Mouse (Mus musculus): ENCODE measurements around the gene Ubap2l. TPM values are rescaled to one million over a fixed set of nuclear protein-coding genes. Genes with fewer than 3 reads are reported as not detected.

Gene Ubap2l
- polyA plus RNA-seq, 1 experiment from 2014 or later, result 201 TPM

DNA sequence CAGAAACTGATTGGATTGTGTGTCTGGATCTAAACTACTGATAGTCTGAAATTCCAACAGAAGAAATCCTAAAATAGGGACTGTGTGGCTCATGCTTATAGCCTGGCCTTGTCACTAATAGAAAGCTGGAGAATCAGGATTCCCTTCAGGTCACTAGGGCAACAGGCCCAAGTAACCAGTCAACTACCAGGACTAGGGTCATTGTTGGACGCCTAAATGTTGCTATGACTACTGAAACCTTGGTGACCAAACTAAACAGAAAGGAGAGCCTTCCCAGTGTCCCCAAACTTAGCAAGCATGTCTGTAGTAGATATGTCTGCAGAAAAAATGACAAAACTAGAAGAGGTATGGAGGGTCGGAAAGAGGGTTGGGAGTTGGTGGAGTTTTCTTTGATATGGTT, 10.1 kb upstream of the Ubap2l start:
- Histone ChIP-seq H3K27ac (no peak overlapping the region), H3K4me2 (replicated peaks) (no peak overlapping the region), H3K9me3 (replicated peaks) (no peaks in the 10 kb centered on the region), H3K27me3 (no peaks in the 10 kb centered on the region), H3K36me3 (peaks cover 52% of the 10 kb centered on the region), H3K4me3 (no peak overlapping the region), H3K9ac (no peak overlapping the region), H3K4me1 (no peaks in the 10 kb centered on the region)
- ATAC-seq (ENCODE audit: low FRiP score), result no peak
- WGBS, result 60% methylated on average over 2 of the region's 2 CpGs

DNA sequence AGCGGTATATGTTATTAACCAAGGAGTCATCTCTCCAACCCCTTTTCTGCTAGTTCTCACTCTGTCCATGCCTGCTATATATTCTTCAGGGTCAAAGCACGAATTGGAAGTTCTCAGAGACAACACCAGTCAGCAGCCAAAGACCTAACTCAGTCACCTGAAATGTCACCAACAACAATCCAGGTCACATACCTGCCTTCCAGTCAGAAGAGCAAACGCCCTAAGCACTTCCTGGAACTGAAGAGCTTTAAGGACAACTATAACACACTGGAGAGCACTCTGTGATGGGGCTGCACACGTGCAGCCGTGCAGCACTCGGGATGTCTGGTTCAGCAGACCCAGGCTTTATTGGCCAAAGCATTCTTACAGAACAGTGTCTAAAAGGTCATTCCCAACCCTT, 9.1 kb upstream of the Ubap2l start:
- Histone ChIP-seq H3K27ac (no peak overlapping the region), H3K4me2 (replicated peaks) (no peak overlapping the region), H3K4me3 (no peak overlapping the region), H3K27me3 (no peaks in the 10 kb centered on the region), H3K9ac (no peak overlapping the region), H3K36me3 (peaks cover 62% of the 10 kb centered on the region), H3K9me3 (replicated peaks) (no peaks in the 10 kb centered on the region), H3K4me1 (no peaks in the 10 kb centered on the region)
- no peak for ATAC-seq (ENCODE audit: low FRiP score)
- 97% methylated on average over 6 of the region's 6 CpGs for WGBS

DNA sequence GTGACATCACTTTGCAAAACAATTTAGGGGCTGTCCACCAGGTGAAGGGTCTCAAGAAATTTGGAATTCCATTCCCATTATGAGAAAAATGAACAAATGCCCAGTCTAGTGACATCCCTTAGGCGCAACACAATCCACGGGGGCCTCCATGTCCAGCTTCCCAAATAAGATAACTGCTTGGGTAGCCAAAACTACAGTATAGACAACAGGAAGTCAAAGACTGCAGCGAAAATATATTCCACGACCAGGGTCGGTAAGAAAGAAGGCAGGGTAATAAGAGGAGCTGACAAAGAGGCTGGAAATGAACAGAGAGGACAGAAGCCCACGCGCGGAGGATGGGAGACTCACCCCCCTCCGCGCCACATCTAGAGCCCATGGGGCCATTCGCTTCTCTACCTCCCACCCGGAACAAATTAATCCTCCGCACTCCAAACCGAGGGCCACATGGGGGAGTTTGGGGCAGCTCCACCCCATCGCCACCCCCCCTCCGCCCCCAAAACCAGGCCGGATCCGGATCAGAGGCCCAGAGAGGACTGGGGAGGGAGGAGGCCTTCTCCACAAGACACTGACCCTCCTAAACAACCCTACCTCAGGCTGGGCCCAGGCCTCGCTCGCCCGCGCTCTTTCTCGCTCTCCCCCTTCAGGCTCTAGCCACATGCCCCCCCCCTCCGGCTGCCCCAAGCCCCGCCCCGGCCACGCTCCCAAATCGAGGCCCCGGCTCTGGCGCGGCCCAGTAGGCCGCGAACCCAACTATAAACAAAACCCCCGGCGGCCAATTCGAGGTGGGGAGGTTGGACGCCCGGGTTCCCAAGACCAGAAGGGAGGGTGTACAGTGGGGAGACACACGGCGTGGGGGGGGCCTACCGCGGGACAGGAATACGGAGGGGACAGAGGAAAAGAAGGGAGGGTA, 732 bp downstream of the Ubap2l start, which contains the start of gene 4933434E20Rik:
Gene 4933434E20Rik (plus strand): TSS at position 196 of the 910 bp plus-strand sequence.
- Histone ChIP-seq H3K27ac (peak within 1 kb of the TSS; percentile 95), H3K9ac (peak within 1 kb of the TSS; percentile 98), H3K4me1 (peaks cover 27% of the 10 kb centered on the region), H3K9me3 (replicated peaks) (no peaks in the 10 kb centered on the region), H3K4me2 (replicated peaks) (peak within 1 kb of the TSS; percentile 71), H3K36me3 (peaks cover 28% of the 10 kb centered on the region), H3K4me3 (peak within 1 kb of the TSS; percentile 89), H3K27me3 (no peaks in the 10 kb centered on the region)
- peak; percentile 79 for ATAC-seq (ENCODE audit: low FRiP score)
- WGBS, result under 1% methylated on average over 43 of the region's 43 CpGs

DNA sequence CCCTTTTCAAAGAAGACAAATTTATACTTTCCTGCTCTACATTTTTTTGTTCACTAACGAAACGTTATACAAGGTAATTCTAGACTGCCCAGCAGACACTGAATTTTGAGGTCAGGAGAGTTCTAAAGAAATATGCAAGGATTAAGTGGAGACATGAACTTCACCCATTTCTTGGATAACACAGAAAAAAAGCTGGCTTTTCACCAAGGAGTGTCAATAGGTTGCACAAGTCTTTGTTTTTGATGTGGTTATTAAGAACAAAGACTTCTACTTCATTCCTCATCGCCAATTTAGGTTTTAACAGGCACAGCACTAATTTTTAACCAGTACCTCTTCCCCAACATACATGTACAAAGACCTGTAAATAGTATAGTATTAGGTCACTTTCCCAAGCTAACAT, 2.7 kb downstream of the Ubap2l start:
- no peak for ATAC-seq (ENCODE audit: low FRiP score)
- 75% methylated on average over 3 of the region's 3 CpGs for WGBS
- no peak overlapping the region for H3K27ac ChIP-seq

DNA sequence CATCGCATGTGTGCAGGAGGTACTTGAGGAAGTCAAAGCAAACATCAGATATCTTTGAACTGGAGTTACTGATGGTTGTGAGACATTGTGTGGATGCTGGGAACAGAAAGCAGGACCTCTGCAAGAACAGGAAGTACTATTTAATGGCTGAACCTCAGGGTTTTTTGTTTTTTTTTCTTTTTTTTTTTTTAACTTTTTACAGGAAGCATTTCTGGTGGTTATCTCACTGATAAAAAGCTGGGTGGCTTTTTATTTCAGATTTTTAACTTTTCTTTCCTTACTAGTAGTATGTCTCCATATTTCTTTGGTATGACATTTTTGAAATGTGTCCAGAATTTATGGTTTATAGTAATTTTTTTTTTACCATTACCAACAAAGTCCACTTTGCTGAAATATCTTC, 16.2 kb downstream of the Ubap2l start:
- Histone ChIP-seq H3K4me2 (replicated peaks) (no peak overlapping the region), H3K27me3 (no peaks in the 10 kb centered on the region), H3K4me1 (no peaks in the 10 kb centered on the region), H3K36me3 (peaks cover 70% of the 10 kb centered on the region), H3K9ac (no peak overlapping the region), H3K27ac (no peak overlapping the region), H3K9me3 (replicated peaks) (no peaks in the 10 kb centered on the region), H3K4me3 (no peak overlapping the region)
- ATAC-seq (ENCODE audit: low FRiP score), result no peak
- WGBS, result 94% methylated on average over 1 of the region's 1 CpGs

More for the DNA sequence above, 2.7 kb downstream of the Ubap2l start:
- Histone ChIP-seq H3K4me1 (peaks cover 22% of the 10 kb centered on the region), H3K9ac (no peak overlapping the region), H3K36me3 (peaks cover 27% of the 10 kb centered on the region), H3K9me3 (replicated peaks) (no peaks in the 10 kb centered on the region), H3K4me2 (replicated peaks) (no peak overlapping the region), H3K27me3 (no peaks in the 10 kb centered on the region), H3K4me3 (no peak overlapping the region)

DNA sequence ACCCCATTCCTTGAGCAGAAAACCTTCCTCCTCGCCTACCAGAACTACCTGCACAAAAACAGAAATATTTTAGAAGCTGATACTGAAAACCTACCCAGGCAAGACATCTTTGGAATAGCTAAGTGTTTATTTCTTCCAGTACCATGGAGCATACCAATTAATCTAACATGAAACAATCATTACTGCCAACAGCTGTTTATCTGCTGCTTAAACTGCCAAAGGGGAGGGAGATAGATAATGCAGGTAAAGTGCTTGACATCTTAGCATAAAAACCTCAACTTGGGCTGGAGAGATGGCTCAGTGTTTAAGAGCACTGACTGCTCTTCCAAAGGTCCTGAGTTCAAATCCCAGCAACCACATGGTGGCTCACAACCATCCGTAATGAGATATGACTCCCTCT, 17.8 kb downstream of the Ubap2l start:
- Histone ChIP-seq H3K27me3 (no peaks in the 10 kb centered on the region), H3K4me2 (replicated peaks) (no peak overlapping the region), H3K4me3 (no peak overlapping the region), H3K9me3 (replicated peaks) (no peaks in the 10 kb centered on the region), H3K36me3 (peaks cover 78% of the 10 kb centered on the region), H3K27ac (no peak overlapping the region), H3K4me1 (no peaks in the 10 kb centered on the region), H3K9ac (no peak overlapping the region)
- 95% methylated on average over 2 of the region's 2 CpGs for WGBS
- no peak for ATAC-seq (ENCODE audit: low FRiP score)

DNA sequence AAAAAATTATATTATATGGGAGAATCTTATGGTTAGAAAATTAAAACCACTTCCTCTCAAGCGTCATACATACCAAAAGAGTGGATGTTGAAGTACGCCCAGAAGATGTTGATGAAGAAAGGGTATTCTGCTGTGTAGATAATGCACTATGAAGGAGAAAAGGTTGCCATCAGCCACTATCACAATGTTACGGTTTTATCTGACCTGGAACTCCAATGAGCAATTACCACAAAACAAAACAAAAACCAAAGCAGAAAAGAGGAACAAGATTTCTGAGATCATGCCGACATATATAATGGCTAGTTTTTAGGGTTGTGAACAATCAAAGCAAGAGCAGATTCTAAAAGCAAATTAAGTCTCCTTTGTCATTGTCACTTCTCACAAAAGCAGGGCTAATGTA, 35.8 kb downstream of the Ubap2l start:
- Histone ChIP-seq H3K36me3 (peaks cover 94% of the 10 kb centered on the region), H3K9me3 (replicated peaks) (no peaks in the 10 kb centered on the region), H3K4me1 (no peaks in the 10 kb centered on the region), H3K4me2 (replicated peaks) (no peak overlapping the region), H3K27me3 (no peaks in the 10 kb centered on the region), H3K27ac (no peak overlapping the region), H3K4me3 (no peak overlapping the region), H3K9ac (no peak overlapping the region)
- ATAC-seq (ENCODE audit: low FRiP score), result no peak
- 92% methylated on average over 4 of the region's 4 CpGs for WGBS

DNA sequence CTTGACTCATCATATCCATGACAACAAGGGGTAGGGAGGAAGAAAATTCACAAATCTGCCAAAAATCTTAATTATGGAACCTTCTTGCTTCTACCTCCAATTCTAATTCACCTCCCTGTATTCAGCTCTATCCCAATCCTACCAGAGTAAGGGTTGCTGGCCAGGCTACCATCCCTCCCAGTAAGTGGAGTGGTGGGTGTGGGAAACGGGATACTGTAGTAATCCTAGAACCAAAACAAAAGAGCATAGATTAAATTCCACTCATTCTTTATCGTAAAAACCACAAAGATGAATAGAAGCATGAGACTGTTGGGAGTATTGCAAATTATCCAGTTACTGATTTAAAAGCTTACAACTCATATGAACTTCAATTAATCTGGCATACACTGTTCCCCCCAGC, 42.1 kb downstream of the Ubap2l start:
- no peak overlapping the region for H3K9ac ChIP-seq
- no peak overlapping the region for H3K27ac ChIP-seq
- WGBS, result 91% methylated on average over 2 of the region's 2 CpGs
- H3K36me3 ChIP-seq, result peaks cover 96% of the 10 kb centered on the region
- H3K4me1 ChIP-seq, result no peaks in the 10 kb centered on the region
- no peak overlapping the region for H3K4me2 ChIP-seq (replicated peaks)
- H3K27me3 ChIP-seq, result no peaks in the 10 kb centered on the region
- H3K9me3 ChIP-seq (replicated peaks), result no peaks in the 10 kb centered on the region
- no peak for ATAC-seq (ENCODE audit: low FRiP score)
- H3K4me3 ChIP-seq, result no peak overlapping the region

DNA sequence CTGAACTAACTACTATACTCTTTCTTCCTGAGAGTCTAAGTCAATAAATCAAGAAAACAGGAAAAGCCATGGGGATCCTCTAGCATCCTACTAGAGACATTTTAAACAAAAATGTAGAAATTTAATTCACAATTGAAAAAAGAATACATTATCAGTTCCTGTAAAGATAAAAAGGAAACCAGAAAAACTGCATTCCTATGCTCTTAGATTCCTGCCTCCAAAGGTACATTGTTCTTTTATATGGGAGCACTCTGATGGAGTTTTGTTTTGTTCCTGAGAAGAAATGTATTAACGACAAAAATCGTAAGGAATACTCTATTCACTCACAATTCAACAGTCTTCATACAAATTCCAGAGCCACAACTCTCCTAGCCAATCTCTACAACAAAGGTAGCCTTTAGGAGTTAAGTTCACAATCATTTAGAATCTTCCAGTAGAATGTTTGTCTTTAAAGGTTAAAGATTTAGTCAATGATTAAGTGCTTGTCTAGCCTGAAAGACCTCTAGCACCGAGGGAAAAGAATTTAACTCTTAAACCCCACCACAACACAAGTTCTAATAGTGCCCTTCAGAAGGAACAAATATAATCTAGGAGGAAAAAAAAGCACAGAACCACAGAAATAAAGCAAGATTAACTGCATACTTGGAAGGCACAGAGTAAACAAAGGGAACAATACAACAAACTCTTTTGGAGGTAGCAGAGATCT, 48.2 kb downstream of the Ubap2l start:
- Histone ChIP-seq H3K4me2 (replicated peaks) (no peak overlapping the region), H3K9me3 (replicated peaks) (no peaks in the 10 kb centered on the region), H3K36me3 (peaks cover 72% of the 10 kb centered on the region), H3K9ac (no peak overlapping the region), H3K4me3 (no peak overlapping the region), H3K27ac (no peak overlapping the region), H3K27me3 (no peaks in the 10 kb centered on the region), H3K4me1 (peaks cover 1% of the 10 kb centered on the region)
- no peak for ATAC-seq (ENCODE audit: low FRiP score)
- WGBS, result 77% methylated on average over 3 of the region's 3 CpGs

DNA sequence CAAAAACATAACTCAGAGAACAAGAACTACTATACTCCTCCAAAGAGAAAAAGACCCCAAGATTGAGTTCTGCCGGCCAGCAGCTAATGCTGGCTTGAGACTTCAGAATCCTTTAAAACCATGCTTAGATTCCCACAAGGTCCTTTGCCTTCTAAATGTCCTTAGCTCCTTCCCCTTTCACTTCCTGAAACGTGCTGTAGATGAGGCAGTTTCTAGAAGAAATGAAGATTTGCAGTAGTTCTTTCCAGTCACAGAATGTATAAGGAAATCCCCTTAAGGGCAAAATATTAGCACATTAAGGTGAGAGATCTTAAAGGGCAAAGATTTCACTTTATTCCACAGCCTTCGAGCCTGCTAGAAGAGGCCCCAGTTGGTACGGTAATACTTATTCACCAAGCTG, 52.6 kb downstream of the Ubap2l start:
- peaks cover 9% of the 10 kb centered on the region for H3K4me1 ChIP-seq
- no peak overlapping the region for H3K4me3 ChIP-seq
- WGBS, result 92% methylated on average over 4 of the region's 4 CpGs
- H3K36me3 ChIP-seq, result peaks cover 43% of the 10 kb centered on the region
- H3K27ac ChIP-seq, result 0 out of 2 replicates have a peak overlapping the region, but pooled peaks have one; percentile 91
- H3K27me3 ChIP-seq, result no peaks in the 10 kb centered on the region
- no peak overlapping the region for H3K4me2 ChIP-seq (replicated peaks)
- no peak for ATAC-seq (ENCODE audit: low FRiP score)
- H3K9me3 ChIP-seq (replicated peaks), result no peaks in the 10 kb centered on the region
- no peak overlapping the region for H3K9ac ChIP-seq

DNA sequence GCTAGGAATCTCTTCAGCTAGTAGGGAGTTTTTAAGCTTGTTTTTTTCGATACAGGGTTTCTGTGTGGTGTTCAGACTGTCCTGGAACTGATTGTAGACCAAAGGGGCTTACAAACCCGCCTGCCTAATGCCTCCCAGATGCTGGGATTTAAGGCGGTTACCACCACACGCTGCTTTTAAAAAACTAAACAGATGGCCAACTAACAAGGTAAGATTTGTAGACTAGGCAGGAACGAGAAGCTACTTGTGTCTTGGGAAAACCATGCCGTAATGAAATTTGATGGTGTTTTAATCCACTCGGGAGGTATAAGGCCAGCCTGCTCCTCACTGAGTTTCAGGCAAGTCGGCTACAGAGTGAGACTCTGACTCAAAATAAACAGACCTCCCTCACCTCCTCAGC, 53.3 kb downstream of the Ubap2l start:
- Histone ChIP-seq H3K27ac (peak overlapping the region; percentile 91), H3K9me3 (replicated peaks) (no peaks in the 10 kb centered on the region), H3K4me2 (replicated peaks) (peak overlapping the region; percentile 90), H3K4me3 (peak overlapping the region; percentile 75), H3K9ac (peak overlapping the region; percentile 80), H3K4me1 (peaks cover 9% of the 10 kb centered on the region), H3K36me3 (peaks cover 43% of the 10 kb centered on the region), H3K27me3 (no peaks in the 10 kb centered on the region)
- WGBS, result 19% methylated on average over 8 of the region's 8 CpGs
- peak; percentile 60 for ATAC-seq (ENCODE audit: low FRiP score)

DNA sequence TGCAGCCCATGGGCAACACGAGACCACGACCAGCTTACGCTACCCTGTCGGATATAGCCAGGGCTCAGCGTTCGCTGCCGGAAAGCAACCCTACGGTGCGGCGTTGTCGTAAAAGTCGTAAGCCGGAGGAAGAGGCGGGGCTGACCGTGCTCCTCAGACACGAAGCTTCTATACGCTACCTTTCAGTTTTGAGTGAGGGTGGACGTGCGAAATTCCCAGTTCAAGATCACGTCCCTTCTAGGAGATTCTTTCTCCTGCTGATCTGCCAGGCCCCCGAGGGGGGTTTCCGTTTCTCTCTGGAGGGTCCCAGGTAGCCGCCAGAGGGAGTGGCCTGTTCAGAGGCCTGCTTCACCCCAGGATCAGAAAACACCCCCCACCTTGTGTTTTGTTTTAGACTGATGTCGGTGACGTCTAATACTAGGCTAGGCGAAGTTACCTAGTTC, 53.8 kb downstream of the Ubap2l start, which contains the start of gene Hax1:
Gene Hax1 (minus strand): TSS at position 169 of the 443 bp plus-strand sequence.
- peaks cover 43% of the 10 kb centered on the region for H3K36me3 ChIP-seq
- under 1% methylated on average over 26 of the region's 26 CpGs for WGBS

More for the DNA sequence above, 53.8 kb downstream of the Ubap2l start, which contains the start of gene Hax1:
- Histone ChIP-seq H3K27ac (peak within 1 kb of the TSS; percentile 91), H3K9ac (peak within 1 kb of the TSS; percentile 80), H3K4me1 (peaks cover 9% of the 10 kb centered on the region), H3K27me3 (no peaks in the 10 kb centered on the region), H3K4me3 (peak within 1 kb of the TSS; percentile 75), H3K9me3 (replicated peaks) (no peaks in the 10 kb centered on the region), H3K4me2 (replicated peaks) (peak within 1 kb of the TSS; percentile 90)
- ATAC-seq (ENCODE audit: low FRiP score), result peak; percentile 92

Measured in hindbrain, embryonic 12.5 days (tissue).